28 mouse cellular contexts compared by ENCODE assay signal in the genomic region with DNA sequence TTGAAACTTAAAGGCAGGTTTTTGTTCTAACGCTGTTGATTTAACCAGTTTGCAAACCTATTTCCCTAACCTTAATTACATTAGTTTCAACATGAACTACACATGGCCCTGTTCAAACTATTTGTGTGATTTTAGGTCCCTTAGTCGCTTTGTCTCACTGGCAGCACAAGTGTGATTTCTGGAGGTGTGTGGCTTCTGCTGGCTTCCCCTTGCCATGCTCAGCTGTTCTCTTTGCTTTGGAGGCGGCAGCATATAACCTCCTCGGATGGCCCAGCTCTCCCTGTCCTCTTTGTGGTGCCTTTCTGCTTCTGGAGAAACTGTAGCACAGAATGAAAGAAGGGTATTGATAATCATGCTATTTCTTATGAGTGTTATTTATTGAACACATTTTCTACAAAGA. TPM values are rescaled to one million over a fixed set of nuclear protein-coding genes. Genes with fewer than 3 reads are reported as not detected.
DNase-seq lines count a peak whose midpoint lies in the region; ATAC-seq and TF ChIP-seq lines count a peak whose summit lies in the region.
"Had no signal": no experiment of that assay in that cellular context is flagged by ENCODE, and none has a peak within 500 bp of the region (broad histone marks: within the 10 kb centered on the region; RNA-seq: fewer than 3 reads in every experiment).

No protein-coding gene starts in this region.

- intact Hi-C loops in left cerebral cortex, postnatal 14 days (cut with DNase I): no loop called here

- no peak overlapping the region for H3K4me2 ChIP-seq in intestine, embryonic 15.5 days (replicated peaks)
- H3K4me2 ChIP-seq in forebrain, embryonic 16.5 days (ENCODE audit: low read length): no peak overlapping the region
- H3K4me2 ChIP-seq: embryonic facial prominence, embryonic 12.5 days; embryonic facial prominence, embryonic 15.5 days; heart, embryonic 13.5 days; hindbrain, embryonic 14.5 days had no signal

- no peaks in the 10 kb centered on the region for H3K27me3 ChIP-seq in intestine, embryonic 15.5 days (replicated peaks)
- no peaks in the 10 kb centered on the region for H3K27me3 ChIP-seq in small intestine, adult 2 months (ENCODE audit: control insufficient read depth, insufficient read depth, low read length)
- H3K27me3 ChIP-seq in forebrain, embryonic 16.5 days (replicated peaks; ENCODE audit: control insufficient read depth, insufficient read depth, low read length): no peaks in the 10 kb centered on the region
- H3K27me3 ChIP-seq: embryonic facial prominence, embryonic 12.5 days; embryonic facial prominence, embryonic 15.5 days; heart, embryonic 13.5 days had no signal

- peak overlapping the region; percentile 32; the same call in 1 of the 2 replicates for H3K27ac ChIP-seq in intestine, embryonic 15.5 days
- peak overlapping the region; percentile 80 for H3K27ac ChIP-seq in small intestine, adult 2 months (ENCODE audit: insufficient read depth, low read depth, low read length)
- no peak overlapping the region for H3K27ac ChIP-seq in forebrain, embryonic 16.5 days (ENCODE audit: low read length)
- H3K27ac ChIP-seq: embryonic facial prominence, embryonic 12.5 days; embryonic facial prominence, embryonic 15.5 days; heart, adult 2 months; heart, embryonic 10.5 days; heart, embryonic 13.5 days; hindbrain, embryonic 14.5 days; hindbrain, postnatal 0 days had no signal

- H3K4me3 ChIP-seq in intestine, embryonic 15.5 days (replicated peaks): no peak overlapping the region
- H3K4me3 ChIP-seq in small intestine, adult 2 months (ENCODE audit: low read depth, low read length): no peak overlapping the region
- H3K4me3 ChIP-seq in forebrain, embryonic 16.5 days (replicated peaks; ENCODE audit: low read length): no peak overlapping the region
- H3K4me3 ChIP-seq: embryonic facial prominence, embryonic 12.5 days; embryonic facial prominence, embryonic 15.5 days; heart, adult 2 months; heart, embryonic 10.5 days; heart, embryonic 13.5 days had no signal

- no peak for TF ChIP-seq CTCF in small intestine, adult 2 months (IDR thresholded peaks at IDR 0.05; ENCODE audit: extremely low read depth, insufficient read length, insufficient replicate concordance, low read depth, low read length)

- H3K36me3 ChIP-seq in intestine, embryonic 15.5 days: no peaks in the 10 kb centered on the region
- H3K36me3 ChIP-seq in small intestine, adult 2 months (ENCODE audit: control insufficient read depth, insufficient read depth, low read length): no peaks in the 10 kb centered on the region
- H3K36me3 ChIP-seq in forebrain, embryonic 16.5 days (ENCODE audit: control insufficient read depth, insufficient read depth): no peaks in the 10 kb centered on the region
- H3K36me3 ChIP-seq: embryonic facial prominence, embryonic 12.5 days; embryonic facial prominence, embryonic 15.5 days; heart, embryonic 10.5 days; heart, embryonic 13.5 days had no signal

- H3K4me1 ChIP-seq in intestine, embryonic 15.5 days (replicated peaks): no peaks in the 10 kb centered on the region
- H3K4me1 ChIP-seq in small intestine, adult 2 months (ENCODE audit: control insufficient read depth, insufficient read depth, insufficient read length, low read length): peaks cover 8% of the 10 kb centered on the region
- H3K4me1 ChIP-seq in forebrain, embryonic 16.5 days (replicated peaks; ENCODE audit: control insufficient read depth, insufficient read depth, low read length): no peaks in the 10 kb centered on the region
- H3K4me1 ChIP-seq: embryonic facial prominence, embryonic 12.5 days; embryonic facial prominence, embryonic 15.5 days had no signal

- no peak for TF ChIP-seq POLR2A in small intestine, adult 2 months (IDR thresholded peaks at IDR 0.05; ENCODE audit: low read depth, low read length)

- H3K9ac ChIP-seq in intestine, embryonic 15.5 days: no peak overlapping the region
- no peak overlapping the region for H3K9ac ChIP-seq in forebrain, embryonic 16.5 days (replicated peaks; ENCODE audit: low read depth, low read length)
- H3K9ac ChIP-seq: embryonic facial prominence, embryonic 12.5 days; embryonic facial prominence, embryonic 15.5 days; heart, embryonic 13.5 days; hindbrain, embryonic 14.5 days had no signal

- 52% methylated on average over 4 of the region's 4 CpGs for WGBS in intestine, embryonic 15.5 days
- 25% methylated on average over 4 of the region's 4 CpGs for WGBS in small intestine, adult 2 months
- 78% methylated on average over 4 of the region's 4 CpGs for WGBS in forebrain, embryonic 16.5 days

- peak; percentile 25 for DNase-seq in right cerebral cortex, adult 18-20 months
- no peak for DNase-seq in right cerebral cortex, postnatal 25 days
- DNase-seq in brain, adult 2 months (ENCODE audit: low read depth, low spot score): peak; percentile 38
- DNase-seq in left cerebral cortex, postnatal 14 days (ENCODE audit: low spot score in 2 of 2): no peak
- DNase-seq: adrenal gland, adult 8-10 months; adrenal gland, postnatal 36 days; cerebellum, adult 11 months; cerebellum, adult 2 months; cerebellum, adult 9-11 months; cerebellum, postnatal 25 days; gastrocnemius, postnatal 36 days; heart, adult 2 months; heart, postnatal 14 days; heart, postnatal 4 days had no signal

- H3K9me3 ChIP-seq in intestine, embryonic 15.5 days: no peaks in the 10 kb centered on the region
- H3K9me3 ChIP-seq in forebrain, embryonic 16.5 days (ENCODE audit: control insufficient read depth, low read length): no peaks in the 10 kb centered on the region
- H3K9me3 ChIP-seq: embryonic facial prominence, embryonic 12.5 days; embryonic facial prominence, embryonic 15.5 days; heart, embryonic 10.5 days; heart, embryonic 13.5 days had no signal

- ATAC-seq in intestine, embryonic 15.5 days: peak; percentile 41
- ATAC-seq in forebrain, embryonic 16.5 days: no peak
- ATAC-seq: activated CD4-positive, CD25-positive, alpha-beta regulatory T cell, adult 4 months; CD4-positive, CD25-positive, alpha-beta regulatory T cell, adult 4 months; forebrain, embryonic 14.5 days; hindbrain, postnatal 0 days; inflammation-experienced regulatory T-cells, adult 6 months had no signal

RNA-seq across cellular contexts. Expression of gene Borcs5, which starts 38.2 kb away (rescaled TPM):
- polyA plus RNA-seq in intestine, embryonic 15.5 days (2015; fragmentation: Nextera tagmentation; extraction: Ambion mirVana): 15.4 and 16.8 TPM in 2 replicates
- 7.8 and 12.5 TPM in 2 replicates for polyA plus RNA-seq in small intestine, adult 2 months (2012; rRNA removed)
- 10 to 100 TPM; 28.3 to 30.9 TPM for total RNA-seq in left cerebral cortex, postnatal 14 days (2021)
- 43.8 and 47.4 TPM in 2 replicates for polyA plus RNA-seq in forebrain, embryonic 16.5 days (2015; fragmentation: Nextera tagmentation; extraction: Ambion mirVana)

RNA-seq across cellular contexts. Expression of gene Mansc1, which starts 45.2 kb away (rescaled TPM):
- polyA plus RNA-seq in intestine, embryonic 15.5 days (2015; fragmentation: Nextera tagmentation; extraction: Ambion mirVana): 6.4 and 6.9 TPM in 2 replicates
- 6.9 and 7.7 TPM in 2 replicates for polyA plus RNA-seq in small intestine, adult 2 months (2012; rRNA removed)
- total RNA-seq in left cerebral cortex, postnatal 14 days (2021): 1 to 10 TPM; 7.5 to 7.8 TPM
- polyA plus RNA-seq in forebrain, embryonic 16.5 days (2015; fragmentation: Nextera tagmentation; extraction: Ambion mirVana): 0.90 and 1.6 TPM in 2 replicates
- polyA plus RNA-seq: C2C12 had no signal

Comparison
In these comparisons a context has a peak if more than half of its experiments do, and no peak if none do; other contexts are left out.
1. DNase-seq: peak in right cerebral cortex, adult 18-20 months (single experiment) and brain, adult 2 months (single experiment); none in right cerebral cortex, postnatal 25 days (single experiment) and left cerebral cortex, postnatal 14 days (0 of 2).